Mouse (Mus musculus): ENCODE data around the gene Grin3a. TPM values are rescaled to one million over a fixed set of nuclear protein-coding genes. Genes with fewer than 3 reads are reported as not detected.
A peak's percentile ranks its signal among the peaks of the same experiment; 100 is the strongest.
"Not testable (repeated sequence)": the region's sequence is repeated elsewhere in the genome, so short reads cannot be mapped to it uniquely, and the experiment has no call there.

The Grin3a gene
- polyA plus RNA-seq, 1 experiment from 2014 or later = 6.6 TPM

GRCm38 (mm10) chr4:49676071-49676470 is 169.5 kb downstream of the Grin3a start:
- no peaks in the 10 kb centered on the region for H3K4me1 ChIP-seq (replicated peaks)
- WGBS = 92% methylated on average over 6 of the region's 6 CpGs
- no peaks in the 10 kb centered on the region for H3K27me3 ChIP-seq
- no peak for ATAC-seq
- H3K9me3 ChIP-seq = no peaks in the 10 kb centered on the region
- no peak overlapping the region for H3K9ac ChIP-seq (replicated peaks)
- no peaks in the 10 kb centered on the region for H3K36me3 ChIP-seq
- H3K27ac ChIP-seq = no peak overlapping the region
- no peak overlapping the region for H3K4me2 ChIP-seq (replicated peaks)
- no peak overlapping the region for H3K4me3 ChIP-seq (replicated peaks)

GRCm38 (mm10) chr4:49664850-49665249 is 180.7 kb downstream of the Grin3a start:
- H3K9me3 ChIP-seq = no peaks in the 10 kb centered on the region
- H3K4me2 ChIP-seq (replicated peaks) = no peak overlapping the region
- ATAC-seq = no peak
- no peaks in the 10 kb centered on the region for H3K4me1 ChIP-seq (replicated peaks)
- H3K27ac ChIP-seq = no peak overlapping the region
- H3K36me3 ChIP-seq = peaks cover 35% of the 10 kb centered on the region
- no peaks in the 10 kb centered on the region for H3K27me3 ChIP-seq
- H3K9ac ChIP-seq (replicated peaks) = no peak overlapping the region
- WGBS = 87% methylated on average over 5 of the region's 5 CpGs
- H3K4me3 ChIP-seq (replicated peaks) = no peak overlapping the region

GRCm38 (mm10) chr4:49662231-49662630 is 183.3 kb downstream of the Grin3a start:
- Histone ChIP-seq H3K9me3 (no peaks in the 10 kb centered on the region), H3K9ac (replicated peaks) (no peak overlapping the region), H3K4me1 (replicated peaks) (no peaks in the 10 kb centered on the region), H3K4me3 (replicated peaks) (no peak overlapping the region), H3K27me3 (no peaks in the 10 kb centered on the region), H3K36me3 (peaks cover 55% of the 10 kb centered on the region), H3K4me2 (replicated peaks) (no peak overlapping the region), H3K27ac (no peak overlapping the region)
- ATAC-seq = no peak
- WGBS = 91% methylated on average over 4 of the region's 4 CpGs

- WGBS = 96% methylated on average over 9 of the region's 9 CpGs
- Histone ChIP-seq H3K4me1 (replicated peaks) (no peaks in the 10 kb centered on the region), H3K9me3 (no peaks in the 10 kb centered on the region), H3K9ac (replicated peaks) (no peak overlapping the region), H3K27ac (no peak overlapping the region), H3K4me2 (replicated peaks) (no peak overlapping the region), H3K4me3 (replicated peaks) (no peak overlapping the region), H3K27me3 (no peaks in the 10 kb centered on the region), H3K36me3 (peaks cover 56% of the 10 kb centered on the region)
- ATAC-seq = no peak
Measured at GRCm38 (mm10) chr4:49661664-49662063, 183.9 kb downstream of the Grin3a start.

GRCm38 (mm10) chr4:49659421-49659820 is 186.1 kb downstream of the Grin3a start:
- no peak for ATAC-seq
- H3K4me3 ChIP-seq (replicated peaks) = no peak overlapping the region

GRCm38 (mm10) chr4:49639913-49640312 is 205.6 kb downstream of the Grin3a start:
- peaks cover 73% of the 10 kb centered on the region for H3K36me3 ChIP-seq
- no peaks in the 10 kb centered on the region for H3K4me1 ChIP-seq (replicated peaks)
- no peak overlapping the region for H3K4me3 ChIP-seq (replicated peaks)
- WGBS = 74% methylated on average over 2 of the region's 2 CpGs
- no peak for ATAC-seq
- no peak overlapping the region for H3K27ac ChIP-seq
- H3K4me2 ChIP-seq (replicated peaks) = no peak overlapping the region
- no peaks in the 10 kb centered on the region for H3K9me3 ChIP-seq
- no peaks in the 10 kb centered on the region for H3K27me3 ChIP-seq
- no peak overlapping the region for H3K9ac ChIP-seq (replicated peaks)

More at GRCm38 (mm10) chr4:49659421-49659820, 186.1 kb downstream of the Grin3a start:
- WGBS = 96% methylated on average over 1 of the region's 1 CpGs
- Histone ChIP-seq H3K27me3 (no peaks in the 10 kb centered on the region), H3K36me3 (peaks cover 66% of the 10 kb centered on the region), H3K9me3 (no peaks in the 10 kb centered on the region), H3K4me1 (replicated peaks) (no peaks in the 10 kb centered on the region), H3K27ac (no peak overlapping the region), H3K4me2 (replicated peaks) (no peak overlapping the region), H3K9ac (replicated peaks) (no peak overlapping the region)

GRCm38 (mm10) chr4:49637821-49638220 is 207.7 kb downstream of the Grin3a start:
- 94% methylated on average over 11 of the region's 11 CpGs for WGBS
- H3K36me3 ChIP-seq = peaks cover 64% of the 10 kb centered on the region

GRCm38 (mm10) chr4:49632139-49632481 is 213.4 kb downstream of the Grin3a start:
- H3K27ac ChIP-seq = peak overlapping the region; percentile 87
- peak overlapping the region; percentile 69 for H3K4me2 ChIP-seq (replicated peaks)
- no peaks in the 10 kb centered on the region for H3K9me3 ChIP-seq
- peak overlapping the region; percentile 78 for H3K4me3 ChIP-seq (replicated peaks)
- peak overlapping the region; percentile 84 for H3K9ac ChIP-seq (replicated peaks)
- no peaks in the 10 kb centered on the region for H3K27me3 ChIP-seq
- H3K36me3 ChIP-seq = peaks cover 28% of the 10 kb centered on the region
- no peak for ATAC-seq
- under 1% methylated on average over 30 of the region's 30 CpGs for WGBS
- H3K4me1 ChIP-seq (replicated peaks) = peaks cover 16% of the 10 kb centered on the region

More at GRCm38 (mm10) chr4:49637821-49638220, 207.7 kb downstream of the Grin3a start:
- H3K27ac ChIP-seq = no peak overlapping the region
- no peak overlapping the region for H3K9ac ChIP-seq (replicated peaks)
- no peaks in the 10 kb centered on the region for H3K9me3 ChIP-seq
- no peaks in the 10 kb centered on the region for H3K27me3 ChIP-seq
- no peak overlapping the region for H3K4me3 ChIP-seq (replicated peaks)
- ATAC-seq = no peak
- peaks cover 13% of the 10 kb centered on the region for H3K4me1 ChIP-seq (replicated peaks)
- no peak overlapping the region for H3K4me2 ChIP-seq (replicated peaks)

- peak; percentile 97 for ATAC-seq
- Histone ChIP-seq H3K9me3 (no peaks in the 10 kb centered on the region), H3K4me1 (replicated peaks) (peaks cover 16% of the 10 kb centered on the region), H3K9ac (replicated peaks) (peak within 1 kb of the TSS; percentile 84), H3K4me3 (replicated peaks) (peak within 1 kb of the TSS; percentile 78), H3K36me3 (peaks cover 23% of the 10 kb centered on the region), H3K27me3 (no peaks in the 10 kb centered on the region), H3K27ac (peak within 1 kb of the TSS; percentile 87), H3K4me2 (replicated peaks) (peak within 1 kb of the TSS; percentile 69)
- WGBS = 4% methylated on average over 37 of the region's 37 CpGs
Measured at GRCm38 (mm10) chr4:49631319-49632138, 214.0 kb downstream of the Grin3a start, which contains the start of gene Rnf20. Gene Rnf20, plus strand, starts transcription at chr4:49632006.

GRCm38 (mm10) chr4:49628941-49629340 is 216.6 kb downstream of the Grin3a start:
- H3K36me3 ChIP-seq = no peaks in the 10 kb centered on the region
- H3K27ac ChIP-seq = no peak overlapping the region
- no peak overlapping the region for H3K4me3 ChIP-seq (replicated peaks)
- WGBS = 83% methylated on average over 5 of the region's 5 CpGs
- H3K4me1 ChIP-seq (replicated peaks) = peaks cover 14% of the 10 kb centered on the region
- no peak for ATAC-seq
- H3K9ac ChIP-seq (replicated peaks) = no peak overlapping the region
- no peaks in the 10 kb centered on the region for H3K27me3 ChIP-seq
- no peak overlapping the region for H3K4me2 ChIP-seq (replicated peaks)
- H3K9me3 ChIP-seq = no peaks in the 10 kb centered on the region

- 4% methylated on average over 3 of the region's 3 CpGs for WGBS
- no peak overlapping the region for H3K4me2 ChIP-seq (replicated peaks)
Measured at GRCm38 (mm10) chr4:49626973-49627372, 218.6 kb downstream of the Grin3a start.

GRCm38 (mm10) chr4:49624969-49625368 is 220.6 kb downstream of the Grin3a start:
- H3K36me3 ChIP-seq; H3K4me3 ChIP-seq (replicated peaks); H3K4me2 ChIP-seq (replicated peaks); ATAC-seq; H3K27me3 ChIP-seq; H3K27ac ChIP-seq; H3K9me3 ChIP-seq; H3K9ac ChIP-seq (replicated peaks); H3K4me1 ChIP-seq (replicated peaks): not testable (repeated sequence)
- 88% methylated on average over 4 of the region's 4 CpGs for WGBS

More at GRCm38 (mm10) chr4:49626973-49627372, 218.6 kb downstream of the Grin3a start:
- Histone ChIP-seq H3K27ac (no peak overlapping the region), H3K9me3 (no peaks in the 10 kb centered on the region), H3K4me3 (replicated peaks) (no peak overlapping the region), H3K9ac (replicated peaks) (no peak overlapping the region), H3K36me3 (no peaks in the 10 kb centered on the region), H3K27me3 (no peaks in the 10 kb centered on the region), H3K4me1 (replicated peaks) (no peaks in the 10 kb centered on the region)
- ATAC-seq = no peak

All from midbrain, embryonic 13.5 days (tissue).